In genomic region chr2:3960213-3960612, GRCm38 (mm10) we compare ENCODE assay signal across 25 mouse cellular contexts. TPM values are rescaled to one million over a fixed set of nuclear protein-coding genes. Genes with fewer than 3 reads are reported as not detected.
A peak's percentile ranks its signal among the peaks of the same experiment; 100 is the strongest.
DNase-seq lines count a peak whose midpoint lies in the region; ATAC-seq lines count a peak whose summit lies in the region.
"Had no signal": no experiment of that assay in that cellular context is flagged by ENCODE, and none has a peak within 500 bp of the region (broad histone marks: within the 10 kb centered on the region; RNA-seq: fewer than 3 reads in every experiment).

No protein-coding gene starts in this region.

- whole genome bisulfite sequencing in forebrain, embryonic 15.5 days, result 80% methylated on average over 5 of the region's 5 CpGs
- 90% methylated on average over 5 of the region's 5 CpGs for WGBS in forebrain, embryonic 12.5 days

- H3K4me3 ChIP-seq in forebrain, embryonic 15.5 days, result no peak overlapping the region
- H3K4me3 ChIP-seq in forebrain, embryonic 12.5 days (replicated peaks), result no peak overlapping the region
- H3K4me3 ChIP-seq: kidney, embryonic 15.5 days; limb, embryonic 10.5 days; limb, embryonic 15.5 days; liver, embryonic 13.5 days; midbrain, embryonic 13.5 days had no signal

- H3K4me2 ChIP-seq in forebrain, embryonic 15.5 days (replicated peaks), result no peak overlapping the region
- H3K4me2 ChIP-seq in forebrain, embryonic 12.5 days, result no peak overlapping the region
- H3K4me2 ChIP-seq: kidney, embryonic 15.5 days; limb, embryonic 15.5 days; liver, embryonic 13.5 days; midbrain, embryonic 13.5 days had no signal

- H3K9me3 ChIP-seq in forebrain, embryonic 15.5 days, result no peaks in the 10 kb centered on the region
- H3K9me3 ChIP-seq in forebrain, embryonic 12.5 days, result 0 out of 2 replicates have a peak, but pooled peaks cover 3% of the 10 kb centered on the region
- H3K9me3 ChIP-seq: kidney, embryonic 15.5 days; limb, embryonic 10.5 days; limb, embryonic 15.5 days; liver, embryonic 13.5 days; midbrain, embryonic 13.5 days had no signal

- no peak for ATAC-seq in forebrain, embryonic 15.5 days (replicated peaks)
- ATAC-seq in forebrain, embryonic 12.5 days (ENCODE audit: low FRiP score), result no peak
- ATAC-seq: activated CD4-positive, CD25-positive, alpha-beta regulatory T cell, adult 4 months; hindbrain, embryonic 16.5 days; lung, postnatal 0 days; midbrain, embryonic 13.5 days had no signal

- H3K9ac ChIP-seq in forebrain, embryonic 15.5 days (replicated peaks), result no peak overlapping the region
- H3K9ac ChIP-seq in forebrain, embryonic 12.5 days, result no peak overlapping the region
- H3K9ac ChIP-seq: kidney, embryonic 15.5 days; limb, embryonic 15.5 days; liver, embryonic 13.5 days; midbrain, embryonic 13.5 days had no signal

- no peaks in the 10 kb centered on the region for H3K27me3 ChIP-seq in forebrain, embryonic 15.5 days
- peaks cover 7% of the 10 kb centered on the region; the same call in 1 of the 2 replicates for H3K27me3 ChIP-seq in forebrain, embryonic 12.5 days
- H3K27me3 ChIP-seq: CH12.LX; kidney, embryonic 15.5 days; limb, embryonic 15.5 days; liver, embryonic 13.5 days; midbrain, embryonic 13.5 days had no signal

- intact Hi-C loops in heart, postnatal 36 days (cut with DNase I), result no loop called here

- H3K4me1 ChIP-seq in forebrain, embryonic 15.5 days, result peaks cover 13% of the 10 kb centered on the region
- peaks cover 6% of the 10 kb centered on the region for H3K4me1 ChIP-seq in forebrain, embryonic 12.5 days
- H3K4me1 ChIP-seq: liver, embryonic 13.5 days; midbrain, embryonic 13.5 days had no signal

- H3K36me3 ChIP-seq in forebrain, embryonic 15.5 days, result no peaks in the 10 kb centered on the region
- H3K36me3 ChIP-seq in forebrain, embryonic 12.5 days (replicated peaks), result no peaks in the 10 kb centered on the region
- H3K36me3 ChIP-seq: kidney, embryonic 15.5 days; limb, embryonic 10.5 days; limb, embryonic 15.5 days; liver, embryonic 13.5 days; midbrain, embryonic 13.5 days had no signal

- peak overlapping the region; percentile 89 for H3K27ac ChIP-seq in forebrain, embryonic 15.5 days (replicated peaks)
- no peak overlapping the region for H3K27ac ChIP-seq in forebrain, embryonic 12.5 days
- H3K27ac ChIP-seq: kidney, embryonic 15.5 days; limb, embryonic 10.5 days; limb, embryonic 15.5 days; liver, embryonic 13.5 days; midbrain, embryonic 13.5 days had no signal

- DNase-seq in heart, adult 11 months, result peak; percentile 43
- DNase-seq in heart, postnatal 36 days, result no peak
- DNase-seq in right cerebral cortex, adult 18-20 months, result peak; percentile 14
- no peak for DNase-seq in right cerebral cortex, postnatal 14 days
- no peak for DNase-seq in urinary bladder, postnatal 36 days (ENCODE audit: low spot score in 2 of 2)
- DNase-seq: adrenal gland, adult 8-10 months; cerebellum, adult 8-10 months; cerebellum, postnatal 25 days; gastrocnemius, postnatal 10 days; heart, postnatal 14 days; kidney, adult 18-20 months; kidney, postnatal 25 days; liver, embryonic 13.5 days; lung, adult 18-20 months; lung, postnatal 4 days had no signal

RNA-seq across cellular contexts. Expression of gene Frmd4a, which starts 57.3 kb away (rescaled TPM):
- 72.7 and 76.4 TPM in 2 replicates for polyA plus RNA-seq in forebrain, embryonic 15.5 days (2015; fragmentation: Nextera tagmentation; extraction: Ambion mirVana)
- polyA plus RNA-seq in forebrain, embryonic 12.5 days (2016; fragmentation: Nextera tagmentation; extraction: Ambion mirVana), result 51.3 and 56.7 TPM in 2 replicates
- 10 to 100 TPM; 18.0 to 26.1 TPM for total RNA-seq in heart, postnatal 36 days (2021)

Comparison
In these comparisons a context has a peak if more than half of its experiments do, and no peak if none do; other contexts are left out.
1. DNase-seq: peak in heart, adult 11 months (single experiment) and right cerebral cortex, adult 18-20 months (single experiment); none in heart, postnatal 36 days (0 of 2), right cerebral cortex, postnatal 14 days (single experiment) and urinary bladder, postnatal 36 days (0 of 2).